In genomic region chr5:137025132-137025531, GRCm38 (mm10) we compare ENCODE assay signal across 7 mouse cellular contexts. TPM values are rescaled to one million over a fixed set of nuclear protein-coding genes. Genes with fewer than 3 reads are reported as not detected.
DNase-seq lines count a peak whose midpoint lies in the region; ATAC-seq and TF ChIP-seq lines count a peak whose summit lies in the region.

No protein-coding gene starts in this region.

- no peaks in the 10 kb centered on the region for H3K36me3 ChIP-seq in forebrain, postnatal 0 days (ENCODE audit: insufficient read depth)
- H3K36me3 ChIP-seq in hindbrain, embryonic 12.5 days = no peaks in the 10 kb centered on the region

- H3K27ac ChIP-seq in cerebellum, adult 2 months (ENCODE audit: insufficient read depth, low read length) = no peak overlapping the region
- H3K27ac ChIP-seq in forebrain, postnatal 0 days (ENCODE audit: low read depth, low read length) = no peak overlapping the region
- no peak overlapping the region for H3K27ac ChIP-seq in hindbrain, embryonic 12.5 days

- peak; percentile 95 for TF ChIP-seq CTCF in cerebellum, adult 2 months (IDR thresholded peaks at IDR 0.05; ENCODE audit: borderline replicate concordance, insufficient read depth, low read depth, low read length)
- peak; percentile 99 for TF ChIP-seq CTCF in forebrain, postnatal 0 days (IDR thresholded peaks at IDR 0.05; ENCODE audit: low read depth)

- H3K4me2 ChIP-seq in forebrain, postnatal 0 days (ENCODE audit: low read depth) = peak overlapping the region; percentile 38
- H3K4me2 ChIP-seq in hindbrain, embryonic 12.5 days (replicated peaks) = peak overlapping the region; percentile 38

- no peak for TF ChIP-seq POLR2A in cerebellum, adult 2 months (IDR thresholded peaks at IDR 0.05; ENCODE audit: borderline replicate concordance, insufficient read depth, low read length)

- no peaks in the 10 kb centered on the region for H3K9me3 ChIP-seq in forebrain, postnatal 0 days (ENCODE audit: low read length)
- no peaks in the 10 kb centered on the region for H3K9me3 ChIP-seq in hindbrain, embryonic 12.5 days (replicated peaks)

- peak overlapping the region; percentile 19; the same call in 1 of the 2 replicates for H3K9ac ChIP-seq in forebrain, postnatal 0 days
- H3K9ac ChIP-seq in hindbrain, embryonic 12.5 days = no peak overlapping the region

- WGBS in cerebellum, adult 2 months = under 1% methylated on average over 23 of the region's 23 CpGs
- under 1% methylated on average over 23 of the region's 23 CpGs for WGBS in forebrain, postnatal 0 days
- under 1% methylated on average over 23 of the region's 23 CpGs for WGBS in hindbrain, embryonic 12.5 days

- peak overlapping the region; percentile 2 for H3K4me3 ChIP-seq in cerebellum, adult 2 months (replicated peaks; ENCODE audit: insufficient read depth, low read depth, low read length)
- peak overlapping the region; percentile 29 for H3K4me3 ChIP-seq in forebrain, postnatal 0 days (ENCODE audit: low read depth, low read length)
- H3K4me3 ChIP-seq in hindbrain, embryonic 12.5 days = no peak overlapping the region

- peak; percentile 74 for DNase-seq in T-cell, adult 2 months (ENCODE audit: low spot score)
- DNase-seq in cerebellum, adult 2 months = peak; percentile 65 to 86
- peak; percentile 92 for DNase-seq in forebrain, postnatal 0 days
- peak; percentile 71 to 81 for DNase-seq in layer of hippocampus, postnatal 36 days
- DNase-seq in right cerebral cortex, postnatal 14 days = peak; percentile 88

- ATAC-seq in forebrain, postnatal 0 days = peak; percentile 21; the same call in 1 of the 2 replicates
- ATAC-seq in hindbrain, embryonic 12.5 days (ENCODE audit: low FRiP score) = no peak
- peak; percentile 61 for ATAC-seq in megakaryocyte-erythroid progenitor cell, adult 5-6 weeks (replicated peaks; ENCODE audit: low FRiP score, low TSS enrichment, poor library complexity, severe bottlenecking)

- no peaks in the 10 kb centered on the region for H3K27me3 ChIP-seq in cerebellum, adult 2 months (ENCODE audit: control insufficient read depth, insufficient read depth, low read length)
- H3K27me3 ChIP-seq in forebrain, postnatal 0 days (ENCODE audit: insufficient read depth, low read length) = peaks cover 32% of the 10 kb centered on the region
- peaks cover 69% of the 10 kb centered on the region for H3K27me3 ChIP-seq in hindbrain, embryonic 12.5 days

- H3K4me1 ChIP-seq in cerebellum, adult 2 months (ENCODE audit: control insufficient read depth, insufficient read depth, low read length) = no peaks in the 10 kb centered on the region
- H3K4me1 ChIP-seq in forebrain, postnatal 0 days (ENCODE audit: insufficient read depth) = no peaks in the 10 kb centered on the region; the same call in 1 of the 2 replicates
- peaks cover 11% of the 10 kb centered on the region for H3K4me1 ChIP-seq in hindbrain, embryonic 12.5 days

RNA-seq across cellular contexts. Expression of gene Vgf, which starts 1.1 kb away (rescaled TPM):
- polyA plus RNA-seq in cerebellum, adult 2 months (2012; rRNA removed) = 62.1 and 65.4 TPM in 2 replicates
- total RNA-seq in forebrain, postnatal 0 days (2014; rRNA removed) = 82.7 and 116 TPM in 2 replicates
- 26.7 and 40.0 TPM in 2 replicates for polyA plus RNA-seq in forebrain, postnatal 0 days (2015; fragmentation: Nextera tagmentation; extraction: Ambion mirVana)
- 1.4 and 2.1 TPM in 2 replicates for polyA plus RNA-seq in hindbrain, embryonic 12.5 days (2016; fragmentation: Nextera tagmentation; extraction: Ambion mirVana)
- total RNA-seq in layer of hippocampus, postnatal 36 days (2021) = 100 to 1,000 TPM; 185 to 237 TPM
- total RNA-seq in megakaryocyte-erythroid progenitor cell, adult 5-6 weeks (2014; fragmentation: Nextera tagmentation) = not detected in 2 replicates
- total RNA-seq in megakaryocyte-erythroid progenitor cell, adult 5-6 weeks (2017) = 0.27 and 0.47 TPM in 2 replicates

RNA-seq across cellular contexts. Expression of gene Ap1s1, which starts 20.8 kb away (rescaled TPM):
- polyA plus RNA-seq in cerebellum, adult 2 months (2012; rRNA removed) = 147 and 168 TPM in 2 replicates
- total RNA-seq in forebrain, postnatal 0 days (2014; rRNA removed) = 105 and 144 TPM in 2 replicates
- polyA plus RNA-seq in forebrain, postnatal 0 days (2015; fragmentation: Nextera tagmentation; extraction: Ambion mirVana) = 335 and 346 TPM in 2 replicates
- polyA plus RNA-seq in hindbrain, embryonic 12.5 days (2016; fragmentation: Nextera tagmentation; extraction: Ambion mirVana) = 183 and 186 TPM in 2 replicates
- total RNA-seq in layer of hippocampus, postnatal 36 days (2021) = 100 to 1,000 TPM; 286 to 323 TPM
- 52.2 and 78.7 TPM in 2 replicates for total RNA-seq in megakaryocyte-erythroid progenitor cell, adult 5-6 weeks (2014; fragmentation: Nextera tagmentation)
- 46.5 and 50.2 TPM in 2 replicates for total RNA-seq in megakaryocyte-erythroid progenitor cell, adult 5-6 weeks (2017)

RNA-seq across cellular contexts. Expression of gene Znhit1, which starts 37.3 kb away (rescaled TPM):
- 86.8 and 95.4 TPM in 2 replicates for polyA plus RNA-seq in cerebellum, adult 2 months (2012; rRNA removed)
- total RNA-seq in forebrain, postnatal 0 days (2014; rRNA removed) = 66.1 and 96.9 TPM in 2 replicates
- 176 and 201 TPM in 2 replicates for polyA plus RNA-seq in forebrain, postnatal 0 days (2015; fragmentation: Nextera tagmentation; extraction: Ambion mirVana)
- polyA plus RNA-seq in hindbrain, embryonic 12.5 days (2016; fragmentation: Nextera tagmentation; extraction: Ambion mirVana) = 101 and 103 TPM in 2 replicates
- 10 to 100 TPM; 82.4 to 85.2 TPM for total RNA-seq in layer of hippocampus, postnatal 36 days (2021)
- total RNA-seq in megakaryocyte-erythroid progenitor cell, adult 5-6 weeks (2014; fragmentation: Nextera tagmentation) = 67.3 and 75.0 TPM in 2 replicates
- 18.8 and 21.6 TPM in 2 replicates for total RNA-seq in megakaryocyte-erythroid progenitor cell, adult 5-6 weeks (2017)

RNA-seq across cellular contexts. Expression of gene Plod3, which starts 38.3 kb away (rescaled TPM):
- polyA plus RNA-seq in cerebellum, adult 2 months (2012; rRNA removed) = 38.6 and 39.7 TPM in 2 replicates
- total RNA-seq in forebrain, postnatal 0 days (2014; rRNA removed) = 46.6 and 55.2 TPM in 2 replicates
- 18.2 and 21.7 TPM in 2 replicates for polyA plus RNA-seq in forebrain, postnatal 0 days (2015; fragmentation: Nextera tagmentation; extraction: Ambion mirVana)
- polyA plus RNA-seq in hindbrain, embryonic 12.5 days (2016; fragmentation: Nextera tagmentation; extraction: Ambion mirVana) = 43.3 and 44.7 TPM in 2 replicates
- total RNA-seq in layer of hippocampus, postnatal 36 days (2021) = 10 to 100 TPM; 39.2 to 41.0 TPM
- 19.8 and 22.1 TPM in 2 replicates for total RNA-seq in megakaryocyte-erythroid progenitor cell, adult 5-6 weeks (2014; fragmentation: Nextera tagmentation)
- 19.0 and 22.1 TPM in 2 replicates for total RNA-seq in megakaryocyte-erythroid progenitor cell, adult 5-6 weeks (2017)

RNA-seq across cellular contexts. Expression of gene Serpine1, which starts 46.9 kb away (rescaled TPM):
- polyA plus RNA-seq in cerebellum, adult 2 months (2012; rRNA removed) = 0.38 and 0.48 TPM in 2 replicates
- total RNA-seq in forebrain, postnatal 0 days (2014; rRNA removed) = 1.2 and 3.1 TPM in 2 replicates
- polyA plus RNA-seq in forebrain, postnatal 0 days (2015; fragmentation: Nextera tagmentation; extraction: Ambion mirVana) = 0.06 and 0.28 TPM in 2 replicates
- 0.10 TPM in 1 of 2 replicates, not detected in the other for polyA plus RNA-seq in hindbrain, embryonic 12.5 days (2016; fragmentation: Nextera tagmentation; extraction: Ambion mirVana)
- total RNA-seq in layer of hippocampus, postnatal 36 days (2021) = under 1 TPM; 0.37 to 0.56 TPM
- total RNA-seq in megakaryocyte-erythroid progenitor cell, adult 5-6 weeks (2014; fragmentation: Nextera tagmentation) = 0.72 TPM in 1 of 2 replicates, not detected in the other
- 0.94 TPM in 1 of 2 replicates, not detected in the other for total RNA-seq in megakaryocyte-erythroid progenitor cell, adult 5-6 weeks (2017)

Comparison
In these comparisons a context has a peak if more than half of its experiments do, and no peak if none do; other contexts are left out.
1. RNA of gene Vgf, which starts 1.1 kb away (total RNA-seq): 185 to 237 TPM in layer of hippocampus, postnatal 36 days and 82.7 to 116 TPM in forebrain, postnatal 0 days; 0.27 to 0.47 TPM in megakaryocyte-erythroid progenitor cell, adult 5-6 weeks; every median in the first group is over 10 times any median in the second.
2. Peak in every context shown above with its lines, with median percentiles within 50 percentile points of each other: DNase-seq.